Mouse (Mus musculus) kidney, adult 2 months (tissue): ENCODE results near the gene Il10. TPM values are rescaled to one million over a fixed set of nuclear protein-coding genes. Genes with fewer than 3 reads are reported as not detected.
A peak's percentile ranks its signal among the peaks of the same experiment; 100 is the strongest.

Source experiments
- DNase-seq: peaks from one replicate; pipeline ENCODE4 v3.0.0; 2021
- H3K27ac ChIP-seq: fragments of 200-500 bp; 2 replicates; pipeline ENCODE4 v1.5.1; 2012; ENCODE audit warnings: low read depth, low read length, control low read depth, inconsistent platforms; ENCODE audit not compliant: insufficient read depth
- H3K27me3 ChIP-seq: fragments of 200-500 bp; replicated peaks from 2 replicates; pipeline ENCODE4 v1.6.1; 2012; ENCODE audit warnings: mild to moderate bottlenecking, moderate library complexity, low read length, inconsistent platforms; ENCODE audit not compliant: control insufficient read depth, insufficient read depth
- H3K36me3 ChIP-seq: fragments of 200-500 bp; 2 replicates; pipeline ENCODE4 v1.6.1; 2012; ENCODE audit warnings: mild to moderate bottlenecking, moderate library complexity, low read length, inconsistent platforms; ENCODE audit not compliant: control insufficient read depth, insufficient read depth
- H3K4me1 ChIP-seq: fragments of 200-500 bp; 2 replicates; pipeline ENCODE4 v1.6.1; 2011; ENCODE audit warnings: low read length; ENCODE audit not compliant: control insufficient read depth, insufficient read depth
- H3K4me3 ChIP-seq: fragments of 200-500 bp; 2 replicates; pipeline ENCODE4 v1.5.1; 2011; ENCODE audit warnings: mild to moderate bottlenecking, low read depth, low read length, control low read depth; ENCODE audit not compliant: insufficient read depth
- CTCF ChIP-seq: fragments of 200-500 bp; conservative IDR thresholded peaks from 2 replicates; pipeline ENCODE4 v1.5.1; 2011; ENCODE audit warnings: low read depth, mild to moderate bottlenecking, control low read depth, low read length, moderate library complexity, mixed read lengths; ENCODE audit not compliant: insufficient read depth, insufficient read length
- POLR2A ChIP-seq: fragments of 200-500 bp; IDR thresholded peaks from one replicate; pipeline ENCODE4 v1.6.1; 2011; ENCODE audit warnings: low read depth, low read length, control low read depth
- WGBS: fragments of 180-500 bp; shearing (Covaris S2); methylation state at CpG from one replicate; pipeline ENCODE4 v1.1.7; 2018; 5-methylcytosine and 5-hydroxymethylcytosine counted together
- polyA plus RNA-seq: library from polyadenylated mRNA; depleted of rRNA; stranded (reverse); fragments of >200 nt; gene quantifications from 2 replicates; pipeline ENCODE4 v1.2.3, GENCODE M21; 2012; rRNA removed

Il10 gene
- polyA plus RNA-seq, 1 experiment = not detected

- Histone ChIP-seq H3K4me3 (no peak overlapping the region), H3K27ac (peak overlapping the region; percentile 46), H3K4me1 (peaks cover 53% of the 10 kb centered on the region), H3K36me3 (no peaks in the 10 kb centered on the region), H3K27me3 (no peaks in the 10 kb centered on the region)
- DNase-seq = peak; percentile 56
- whole genome bisulfite sequencing = 37% methylated on average over 7 of the region's 7 CpGs
- no peak for TF ChIP-seq CTCF
- TF ChIP-seq POLR2A = no peak
Observed at GRCm38 (mm10) chr1:131072376-131072990, 52.8 kb downstream of the Il10 start.

GRCm38 (mm10) chr1:131074524-131074938 is 54.9 kb downstream of the Il10 start:
- H3K4me1 ChIP-seq = peaks cover 38% of the 10 kb centered on the region
- no peak for DNase-seq
- H3K36me3 ChIP-seq = no peaks in the 10 kb centered on the region
- no peak overlapping the region for H3K27ac ChIP-seq
- TF ChIP-seq CTCF (no peak), POLR2A (no peak)
- H3K27me3 ChIP-seq = no peaks in the 10 kb centered on the region
- WGBS = 47% methylated on average over 8 of the region's 8 CpGs
- H3K4me3 ChIP-seq = no peak overlapping the region

Other genes starting within 250 kb of the Il10 start
- 4.0 and 4.2 TPM in 2 replicates for gene Fcamr, start 218.9 kb upstream of the Il10 start, polyA plus RNA-seq
- gene Pigr, start 193.2 kb upstream of the Il10 start, polyA plus RNA-seq = 16.9 and 26.4 TPM in 2 replicates
- 5.3 and 16.2 TPM in 2 replicates for gene Fcmr, start 154.2 kb upstream of the Il10 start, polyA plus RNA-seq
- gene Il24, start 132.4 kb upstream of the Il10 start, polyA plus RNA-seq = 0.06 TPM in 1 of 2 replicates, not detected in the other
- not detected in 2 replicates for gene Il20, start 108.4 kb upstream of the Il10 start, polyA plus RNA-seq
- not detected in 2 replicates for gene Il19, start 79.7 kb upstream of the Il10 start, polyA plus RNA-seq
- gene Mapkapk2, start 78.0 kb downstream of the Il10 start, polyA plus RNA-seq = 95.3 and 99.5 TPM in 2 replicates
- 0.94 and 1.4 TPM in 2 replicates for gene Dyrk3, start 118.5 kb downstream of the Il10 start, polyA plus RNA-seq
- 32.1 and 35.5 TPM in 2 replicates for gene Eif2d, start 133.3 kb downstream of the Il10 start, polyA plus RNA-seq
- gene Rassf5, start 225.4 kb downstream of the Il10 start, polyA plus RNA-seq = 3.8 and 5.7 TPM in 2 replicates